Mouse (Mus musculus) frontal cortex, postnatal 36 days (tissue): ENCODE results near the gene Tcl1b2.
"Not testable (repeated sequence)": the region's sequence is repeated elsewhere in the genome, so short reads cannot be mapped to it uniquely, and the experiment has no call there.

Experiments
- DNase-seq, 2 experiments: peaks; one replicate each; pipeline ENCODE4 v3.0.0; 2022; ENCODE audit warnings: low spot score in 2 of 2

The Tcl1b2 gene

GRCm38 (mm10) chr12:105145714-105146113 is at the start of gene Tcl1b2:
Tcl1b2 (plus strand) TSS chr12:105146014.
- DNase-seq, result no peak

- DNase-seq, result no peak
Measured at GRCm38 (mm10) chr12:105099466-105100044, 46.3 kb upstream of the Tcl1b2 start.

- peak in 1 of 2 experiments; percentile 20 for DNase-seq
Measured at GRCm38 (mm10) chr12:105102901-105103300, 42.9 kb upstream of the Tcl1b2 start.

- peak; percentile 67 to 72 for DNase-seq
Measured at GRCm38 (mm10) chr12:105104036-105104435, 41.8 kb upstream of the Tcl1b2 start.

- no peak for DNase-seq
Measured at GRCm38 (mm10) chr12:105105326-105105725, 40.5 kb upstream of the Tcl1b2 start.

GRCm38 (mm10) chr12:105108856-105109255 is 37.0 kb upstream of the Tcl1b2 start:
- no peak for DNase-seq

- peak; percentile 41 to 57 for DNase-seq
Measured at GRCm38 (mm10) chr12:105109406-105109805, 36.4 kb upstream of the Tcl1b2 start.

- DNase-seq, result no peak
Measured at GRCm38 (mm10) chr12:105109812-105110211, 36.0 kb upstream of the Tcl1b2 start.

GRCm38 (mm10) chr12:105112321-105112988 is 33.4 kb upstream of the Tcl1b2 start:
- DNase-seq, result no peak

GRCm38 (mm10) chr12:105116648-105117047 is 29.2 kb upstream of the Tcl1b2 start:
- DNase-seq, result no peak

GRCm38 (mm10) chr12:105125362-105125761 is 20.5 kb upstream of the Tcl1b2 start:
- DNase-seq, result no peak

- DNase-seq, result no peak
Measured at GRCm38 (mm10) chr12:105126516-105126915, 19.3 kb upstream of the Tcl1b2 start.

- DNase-seq, result no peak
Measured at GRCm38 (mm10) chr12:105127607-105128006, 18.2 kb upstream of the Tcl1b2 start.

- DNase-seq, result not testable (repeated sequence)
Measured at GRCm38 (mm10) chr12:105129494-105130205, 16.2 kb upstream of the Tcl1b2 start.

- not testable (repeated sequence) for DNase-seq
Measured at GRCm38 (mm10) chr12:105134167-105134566, 11.6 kb upstream of the Tcl1b2 start.

- DNase-seq, result not testable (repeated sequence)
Measured at GRCm38 (mm10) chr12:105134826-105135225, 11.0 kb upstream of the Tcl1b2 start.

- DNase-seq, result not testable (repeated sequence)
Measured at GRCm38 (mm10) chr12:105137729-105138128, 8.1 kb upstream of the Tcl1b2 start.

- DNase-seq, result no peak
Measured at GRCm38 (mm10) chr12:105143096-105143495, 2.7 kb upstream of the Tcl1b2 start.

GRCm38 (mm10) chr12:105144928-105145327 is 886 bp upstream of the Tcl1b2 start:
- not testable (repeated sequence) for DNase-seq

GRCm38 (mm10) chr12:105155286-105155685 is 9.5 kb downstream of the Tcl1b2 start:
- peak; percentile 4 to 8 for DNase-seq

GRCm38 (mm10) chr12:105158842-105159241 is 13.0 kb downstream of the Tcl1b2 start:
- DNase-seq, result no peak

- DNase-seq, result no peak
Measured at GRCm38 (mm10) chr12:105159390-105159789, 13.6 kb downstream of the Tcl1b2 start, which contains the start of gene Tcl1b1. Tcl1b1 (plus strand) TSS chr12:105159690.

- DNase-seq, result no peak
Measured at GRCm38 (mm10) chr12:105166734-105167133, 20.9 kb downstream of the Tcl1b2 start.
